Mouse (Mus musculus) cortical plate, adult 2 months (tissue): ENCODE results near the gene Adam15.

Experiments used
- CTCF ChIP-seq: fragments of 200-500 bp; IDR thresholded peaks from 2 replicates; pipeline ENCODE4 v1.5.1; 2011; ENCODE audit warnings: mild to moderate bottlenecking, control low read depth, low read length; ENCODE audit not compliant: insufficient read depth; ENCODE audit errors: extremely low read depth
- POLR2A ChIP-seq: fragments of 200-500 bp; IDR thresholded peaks from 2 replicates; pipeline ENCODE4 v1.6.1; 2011; ENCODE audit warnings: mild to moderate bottlenecking, low read length, control low read depth; ENCODE audit not compliant: insufficient read depth; ENCODE audit errors: extremely low read depth

DNA sequence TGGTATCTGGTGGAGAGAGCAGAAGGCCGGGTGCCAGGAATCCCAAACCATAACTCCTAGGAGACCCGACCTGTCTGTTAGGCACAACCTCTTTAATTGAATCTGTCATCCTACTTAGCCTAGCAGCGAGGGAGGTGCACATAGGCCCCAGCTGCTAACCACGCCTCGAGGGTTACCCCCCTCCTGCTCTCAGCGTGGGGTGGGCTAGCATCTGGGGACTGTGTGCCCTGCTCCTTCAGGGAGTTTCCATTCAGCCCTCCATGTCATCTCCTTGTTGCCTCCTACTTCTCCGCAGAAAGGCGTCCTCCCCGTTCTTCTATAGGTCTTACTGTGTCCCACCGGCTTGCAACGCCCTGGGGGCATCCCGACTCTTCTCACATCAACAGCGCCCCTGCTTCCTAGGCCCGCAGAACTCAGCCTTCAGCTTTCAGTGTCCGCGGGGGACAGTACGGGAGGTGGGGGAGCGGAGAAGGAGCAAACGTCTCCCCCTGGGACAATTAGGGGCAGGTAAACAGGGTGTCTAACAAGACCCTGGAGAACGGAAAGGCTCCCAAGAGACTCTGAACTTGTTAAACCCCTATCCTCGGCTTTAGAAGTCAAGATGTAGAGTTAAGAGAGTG, 30.7 kb downstream of the Adam15 start:
- TF ChIP-seq CTCF (no peak), POLR2A (no peak)
